Mouse (Mus musculus): Measurements from ENCODE around the gene Bola1. TPM values are rescaled to one million over a fixed set of nuclear protein-coding genes. Genes with fewer than 3 reads are reported as not detected.
"Not testable (repeated sequence)": the region's sequence is repeated elsewhere in the genome, so short reads cannot be mapped to it uniquely, and the experiment has no call there.

The Bola1 gene
- polyA plus RNA-seq, 1 experiment from 2014 or later: 77.9 TPM

DNA sequence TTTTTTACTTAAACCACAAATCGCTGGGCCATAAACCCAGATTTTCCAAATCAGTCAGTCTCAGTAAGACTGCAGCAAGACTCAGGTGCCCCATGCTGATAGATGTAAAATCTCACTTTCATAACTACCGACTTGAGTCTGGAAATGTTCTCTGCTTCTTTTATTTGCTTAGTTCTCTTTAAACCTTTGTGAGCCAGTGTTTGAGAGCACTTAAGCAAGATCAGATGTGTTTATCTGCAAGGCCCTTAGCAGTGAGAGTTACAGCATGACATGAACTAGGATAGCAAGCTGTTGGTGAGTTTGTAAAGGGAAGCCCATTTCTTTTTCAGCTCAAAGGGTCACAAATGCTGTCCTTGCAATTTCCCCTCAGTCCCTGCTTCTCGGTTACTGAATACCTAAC is 37.7 kb upstream of the Bola1 start:
- H3K36me3 ChIP-seq (replicated peaks): no peaks in the 10 kb centered on the region
- WGBS: 86% methylated on average over 3 of the region's 3 CpGs

GRCm38 (mm10) chr3:96255926-96256593 is 36.6 kb upstream of the Bola1 start:
- Histone ChIP-seq H3K4me1 (no peaks in the 10 kb centered on the region), H3K4me2 (no peak overlapping the region), H3K4me3 (replicated peaks) (no peak overlapping the region), H3K27me3 (no peaks in the 10 kb centered on the region), H3K9ac (no peak overlapping the region), H3K9me3 (no peaks in the 10 kb centered on the region), H3K36me3 (replicated peaks) (no peaks in the 10 kb centered on the region), H3K27ac (no peak overlapping the region)
- 88% methylated on average over 5 of the region's 5 CpGs for WGBS
- no peak for ATAC-seq (ENCODE audit: low FRiP score)

More for the DNA sequence above, 37.7 kb upstream of the Bola1 start:
- H3K9ac ChIP-seq: no peak overlapping the region
- no peak overlapping the region for H3K4me3 ChIP-seq (replicated peaks)
- H3K27ac ChIP-seq: no peak overlapping the region
- H3K27me3 ChIP-seq: no peaks in the 10 kb centered on the region
- H3K4me2 ChIP-seq: no peak overlapping the region
- H3K9me3 ChIP-seq: no peaks in the 10 kb centered on the region
- no peak for ATAC-seq (ENCODE audit: low FRiP score)
- peaks cover 7% of the 10 kb centered on the region for H3K4me1 ChIP-seq

- H3K9ac ChIP-seq: no peak overlapping the region
- H3K4me2 ChIP-seq: no peak overlapping the region
- no peaks in the 10 kb centered on the region for H3K27me3 ChIP-seq
- no peaks in the 10 kb centered on the region for H3K4me1 ChIP-seq
- no peak overlapping the region for H3K4me3 ChIP-seq (replicated peaks)
- ATAC-seq (ENCODE audit: low FRiP score): no peak
- no peaks in the 10 kb centered on the region for H3K9me3 ChIP-seq
- 46% methylated on average over 10 of the region's 10 CpGs for WGBS
- no peaks in the 10 kb centered on the region for H3K36me3 ChIP-seq (replicated peaks)
- H3K27ac ChIP-seq: no peak overlapping the region
These were observed 35.3 kb upstream of the Bola1 start for GRCm38 (mm10) chr3:96254683-96255355.

DNA sequence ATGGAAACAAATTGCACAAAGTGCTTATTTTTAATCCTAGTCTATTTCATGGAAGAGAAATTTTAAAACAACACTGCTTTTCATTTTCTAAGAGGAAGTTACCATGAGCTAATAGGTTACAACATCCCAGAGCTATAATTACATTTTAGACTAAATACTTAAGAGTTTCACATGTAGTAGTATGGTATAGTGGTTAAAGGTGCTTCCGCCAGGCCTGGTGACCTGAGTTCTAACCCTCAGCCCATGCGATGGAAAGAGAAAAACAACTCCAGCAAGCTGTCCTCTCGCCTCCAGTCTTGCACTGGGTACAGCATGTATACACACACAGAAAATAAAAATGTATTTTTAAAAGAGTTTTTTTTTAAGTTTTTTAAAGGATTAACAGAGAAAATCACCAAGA is 32.3 kb upstream of the Bola1 start:
- H3K4me3 ChIP-seq (replicated peaks): no peak overlapping the region
- no peaks in the 10 kb centered on the region for H3K36me3 ChIP-seq (replicated peaks)
- H3K4me1 ChIP-seq: peaks cover 17% of the 10 kb centered on the region
- no peak overlapping the region for H3K27ac ChIP-seq
- WGBS: 92% methylated on average over 3 of the region's 3 CpGs
- no peaks in the 10 kb centered on the region for H3K27me3 ChIP-seq
- H3K9me3 ChIP-seq: no peaks in the 10 kb centered on the region
- no peak for ATAC-seq (ENCODE audit: low FRiP score)
- H3K4me2 ChIP-seq: no peak overlapping the region
- no peak overlapping the region for H3K9ac ChIP-seq

DNA sequence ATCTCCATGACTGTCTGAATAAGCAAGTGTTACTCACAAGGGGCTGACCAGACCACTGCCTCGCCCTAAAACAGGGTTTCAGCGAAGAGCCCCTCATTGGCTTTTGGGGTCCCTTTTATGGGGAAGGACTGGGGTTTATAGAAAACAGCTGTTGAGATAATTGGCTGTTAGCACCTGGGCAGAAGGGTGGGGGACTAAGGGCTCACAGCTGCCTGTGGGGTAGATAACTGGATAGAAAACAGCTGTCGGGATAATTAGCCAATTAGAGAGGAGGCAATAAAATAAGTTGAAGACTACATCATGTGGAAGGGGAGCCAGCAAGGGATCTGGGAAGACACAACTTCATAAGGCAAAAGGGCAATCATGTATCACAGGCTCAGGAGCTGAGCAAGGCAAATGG is 31.4 kb upstream of the Bola1 start:
- ATAC-seq (ENCODE audit: low FRiP score): no peak

DNA sequence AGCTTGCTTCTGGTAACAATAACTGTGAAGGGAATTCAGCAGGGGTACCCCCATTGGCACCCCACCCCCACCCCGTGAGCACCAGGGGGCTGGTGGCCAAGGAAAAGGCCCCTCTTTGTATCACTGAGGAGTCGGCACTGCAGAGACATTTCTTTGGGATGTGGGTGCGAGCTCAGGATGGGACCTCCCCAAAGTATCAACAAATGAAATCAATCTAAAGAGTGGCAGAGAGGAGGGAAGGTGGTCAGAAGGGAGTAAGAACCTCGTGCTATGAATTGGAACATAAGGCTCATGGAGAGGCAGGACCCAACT is 29.5 kb upstream of the Bola1 start:
- Histone ChIP-seq H3K36me3 (replicated peaks) (no peaks in the 10 kb centered on the region), H3K4me1 (peaks cover 25% of the 10 kb centered on the region), H3K27ac (peak overlapping the region; percentile 63; the same call in 1 of the 2 replicates), H3K4me2 (peak overlapping the region; percentile 60), H3K9ac (no peak overlapping the region), H3K27me3 (no peaks in the 10 kb centered on the region), H3K9me3 (no peaks in the 10 kb centered on the region), H3K4me3 (replicated peaks) (0 out of 2 replicates have a peak overlapping the region, but pooled peaks have one; percentile 45)
- WGBS: 55% methylated on average over 4 of the region's 4 CpGs
- ATAC-seq (ENCODE audit: low FRiP score): no peak

More for the DNA sequence above, 31.4 kb upstream of the Bola1 start:
- Histone ChIP-seq H3K9me3 (no peaks in the 10 kb centered on the region), H3K27ac (no peak overlapping the region), H3K4me3 (replicated peaks) (no peak overlapping the region), H3K9ac (no peak overlapping the region), H3K4me2 (no peak overlapping the region), H3K36me3 (replicated peaks) (no peaks in the 10 kb centered on the region), H3K4me1 (peaks cover 17% of the 10 kb centered on the region), H3K27me3 (no peaks in the 10 kb centered on the region)
- 75% methylated on average over 3 of the region's 3 CpGs for WGBS

DNA sequence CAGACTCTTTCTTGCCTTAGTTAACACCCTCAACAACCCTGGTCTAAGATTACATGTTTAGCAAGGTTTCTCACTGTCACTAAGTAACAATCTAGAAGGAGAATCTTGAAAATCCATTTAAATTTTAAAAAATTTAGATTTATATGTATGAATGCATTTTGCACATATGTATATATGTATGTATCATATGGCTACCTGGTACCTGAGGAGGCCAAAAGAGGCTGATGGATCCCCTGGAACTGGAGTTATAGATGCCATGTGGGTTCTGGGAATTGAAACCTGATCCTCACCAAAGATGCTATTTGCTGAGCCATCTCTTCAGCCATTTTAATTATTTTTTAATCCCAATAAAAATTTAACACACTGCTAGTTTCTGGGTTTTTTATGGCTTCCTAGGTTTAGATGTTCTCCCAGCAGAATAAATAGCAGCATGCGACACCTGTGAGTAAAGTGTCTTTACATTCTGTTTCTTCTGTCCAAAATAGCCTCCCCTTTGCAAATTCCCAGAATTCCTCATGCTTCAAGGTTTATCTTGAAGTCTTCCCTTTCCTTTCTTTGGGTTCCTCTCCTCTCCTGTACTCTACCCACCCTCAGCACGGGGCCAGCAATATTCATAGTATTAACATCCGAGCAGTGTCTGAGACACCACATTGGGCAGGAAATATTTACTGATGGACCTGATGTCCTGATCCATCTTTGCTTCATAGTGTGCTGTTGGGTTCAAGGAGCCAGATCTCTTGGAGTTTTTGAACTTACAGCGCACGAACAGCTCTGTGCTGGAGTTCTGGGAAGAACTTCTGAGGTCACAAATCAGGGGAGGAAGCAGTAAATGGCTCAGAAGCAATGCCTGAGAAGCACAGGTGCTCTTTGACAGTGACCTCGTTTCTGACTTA is 28.9 kb upstream of the Bola1 start:
- H3K27ac ChIP-seq: peak overlapping the region; percentile 88
- H3K9me3 ChIP-seq: no peaks in the 10 kb centered on the region
- ATAC-seq (ENCODE audit: low FRiP score): no peak
- WGBS: 48% methylated on average over 6 of the region's 6 CpGs
- H3K9ac ChIP-seq: peak overlapping the region; percentile 75
- peak overlapping the region; percentile 45 for H3K4me3 ChIP-seq (replicated peaks)
- no peaks in the 10 kb centered on the region for H3K27me3 ChIP-seq
- H3K36me3 ChIP-seq (replicated peaks): no peaks in the 10 kb centered on the region
- H3K4me2 ChIP-seq: peak overlapping the region; percentile 60
- H3K4me1 ChIP-seq: peaks cover 28% of the 10 kb centered on the region

DNA sequence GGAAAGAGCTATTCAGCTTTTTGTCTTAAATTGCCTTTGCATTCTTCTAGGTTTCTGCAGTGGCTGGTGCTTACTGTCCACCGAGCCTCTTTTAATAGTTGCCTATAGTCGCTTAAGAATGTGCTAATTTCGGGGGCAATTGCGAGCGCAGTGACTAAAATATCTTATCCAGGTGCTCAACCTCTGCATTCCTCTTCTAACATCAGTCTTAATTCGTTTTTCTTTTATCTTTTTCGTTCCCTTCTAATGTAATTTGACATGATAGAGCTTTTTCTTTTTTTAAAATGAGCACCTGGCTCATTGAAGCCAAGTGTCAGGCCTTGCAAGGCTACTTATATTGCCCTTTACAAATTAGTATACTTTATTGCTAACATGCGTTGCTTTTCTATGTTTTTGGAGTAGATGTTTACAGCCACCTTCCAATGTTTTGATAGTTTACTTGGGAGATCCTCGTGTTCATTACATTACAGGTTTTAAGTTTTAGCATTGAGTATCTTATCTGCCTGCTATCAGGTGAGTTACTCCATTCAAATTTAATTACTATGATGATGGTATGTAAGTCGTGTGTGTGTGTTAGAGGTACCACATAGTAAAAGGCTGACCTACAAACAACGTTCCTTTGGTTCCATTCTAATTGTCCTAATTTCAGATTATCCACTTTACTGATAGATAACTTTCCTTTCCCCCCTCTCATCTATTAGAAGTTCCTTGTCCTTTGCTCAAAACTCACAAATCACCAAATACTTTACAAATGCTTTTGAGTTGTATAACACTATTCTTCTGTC is 28.0 kb upstream of the Bola1 start:
- H3K27me3 ChIP-seq: no peaks in the 10 kb centered on the region
- peaks cover 28% of the 10 kb centered on the region for H3K4me1 ChIP-seq
- H3K9ac ChIP-seq: peak overlapping the region; percentile 75
- H3K4me2 ChIP-seq: peak overlapping the region; percentile 60
- peak overlapping the region; percentile 45 for H3K4me3 ChIP-seq (replicated peaks)
- 3% methylated on average over 11 of the region's 11 CpGs for WGBS
- peak overlapping the region; percentile 88 for H3K27ac ChIP-seq
- no peak for ATAC-seq (ENCODE audit: low FRiP score)
- H3K36me3 ChIP-seq (replicated peaks): no peaks in the 10 kb centered on the region
- no peaks in the 10 kb centered on the region for H3K9me3 ChIP-seq

DNA sequence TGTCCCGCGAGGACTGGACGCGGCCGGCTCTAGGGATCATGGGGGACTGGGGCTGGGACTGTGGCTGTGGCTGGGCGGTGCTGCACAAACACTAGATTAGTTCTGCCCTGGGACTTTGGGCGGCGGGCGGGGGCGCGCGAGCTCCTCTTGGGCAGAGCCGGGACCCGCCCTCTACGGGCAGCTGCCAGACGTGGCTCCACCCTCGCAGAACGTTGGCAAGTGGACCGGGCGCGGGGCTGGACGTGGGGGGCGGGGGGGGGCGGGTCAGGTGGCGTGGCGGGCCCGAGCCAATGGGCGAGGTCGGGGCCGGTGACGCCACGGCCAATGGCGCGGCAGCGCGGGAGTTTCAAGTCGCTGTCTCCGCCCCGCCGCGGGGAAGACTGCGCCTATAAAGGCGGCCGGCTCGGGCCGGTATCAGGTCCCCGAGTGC is 26.9 kb upstream of the Bola1 start, which contains the start of gene Hist2h3c1:
Gene Hist2h3c1, plus strand, starts transcription at position 259 of the 430 bp plus-strand sequence.
- H3K4me1 ChIP-seq: peaks cover 28% of the 10 kb centered on the region
- peak within 1 kb of the TSS; percentile 45 for H3K4me3 ChIP-seq (replicated peaks)
- H3K9ac ChIP-seq: peak within 1 kb of the TSS; percentile 75
- ATAC-seq (ENCODE audit: low FRiP score): peak; percentile 91
- WGBS: 0% methylated on average over 16 of the region's 47 CpGs
- peak within 1 kb of the TSS; percentile 88 for H3K27ac ChIP-seq
- H3K27me3 ChIP-seq; H3K9me3 ChIP-seq; H3K36me3 ChIP-seq (replicated peaks): not testable (repeated sequence)
- peak within 1 kb of the TSS; percentile 60 for H3K4me2 ChIP-seq

- ATAC-seq (ENCODE audit: low FRiP score); H3K27me3 ChIP-seq; H3K9me3 ChIP-seq; H3K36me3 ChIP-seq (replicated peaks): not testable (repeated sequence)
- Histone ChIP-seq H3K4me3 (replicated peaks) (peak overlapping the region; percentile 35), H3K27ac (peak overlapping the region; percentile 84), H3K9ac (0 out of 2 replicates have a peak overlapping the region, but pooled peaks have one; percentile 51), H3K4me2 (peak overlapping the region; percentile 44), H3K4me1 (peaks cover 28% of the 10 kb centered on the region)
- 0% methylated on average over 10 of the region's 21 CpGs for WGBS
These were observed 26.5 kb upstream of the Bola1 start for GRCm38 (mm10) chr3:96246018-96246417.

DNA sequence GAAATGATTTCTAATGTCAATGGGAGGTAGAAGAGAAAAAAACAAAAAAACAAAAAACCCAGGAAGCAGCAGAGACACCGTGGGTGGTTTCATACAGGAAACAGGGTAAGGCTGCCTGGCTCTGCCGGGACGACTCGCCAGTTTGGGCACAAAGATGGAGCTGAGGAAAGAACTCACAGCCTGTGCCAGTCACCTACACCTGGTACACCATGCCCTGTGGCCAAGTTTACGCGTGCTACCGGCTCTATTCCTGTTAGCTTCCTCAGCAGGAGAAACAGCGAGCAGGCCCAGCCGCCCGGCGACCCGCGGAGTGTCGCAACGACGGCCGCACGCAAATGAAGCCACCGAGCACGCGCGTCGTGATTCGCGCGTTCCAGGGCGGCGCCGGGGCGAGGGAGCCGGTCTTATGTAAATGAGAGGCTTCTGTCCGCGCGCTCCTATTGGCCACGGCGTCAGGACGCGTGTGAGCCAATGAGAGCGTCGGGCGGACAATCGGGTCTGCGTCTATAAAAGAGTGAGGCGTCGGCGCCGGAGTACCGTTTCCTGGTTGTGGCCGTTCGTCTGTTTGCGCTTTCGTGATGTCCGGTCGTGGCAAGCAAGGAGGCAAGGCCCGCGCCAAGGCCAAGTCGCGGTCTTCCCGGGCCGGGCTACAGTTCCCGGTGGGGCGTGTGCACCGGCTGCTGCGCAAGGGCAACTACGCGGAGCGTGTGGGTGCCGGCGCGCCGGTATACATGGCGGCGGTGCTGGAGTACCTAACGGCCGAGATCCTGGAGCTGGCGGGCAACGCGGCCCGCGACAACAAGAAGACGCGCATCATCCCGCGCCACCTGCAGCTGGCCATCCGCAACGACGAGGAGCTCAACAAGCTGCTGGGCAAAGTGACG is 25.7 kb upstream of the Bola1 start, which contains the start of gene Hist2h2aa1:
Gene Hist2h2aa1, plus strand, starts transcription at position 495 of the 884 bp plus-strand sequence.
- peak; percentile 91 for ATAC-seq (ENCODE audit: low FRiP score)
- under 1% methylated on average over 32 of the region's 88 CpGs for whole genome bisulfite sequencing
- not testable (repeated sequence) for H3K36me3 ChIP-seq (replicated peaks); H3K27me3 ChIP-seq; H3K9me3 ChIP-seq
- peak within 1 kb of the TSS; percentile 48 for H3K4me3 ChIP-seq (replicated peaks)
- H3K4me2 ChIP-seq: peak within 1 kb of the TSS; percentile 56
- peak within 1 kb of the TSS; percentile 98 for H3K27ac ChIP-seq
- peak within 1 kb of the TSS; percentile 78 for H3K9ac ChIP-seq
- peaks cover 31% of the 10 kb centered on the region for H3K4me1 ChIP-seq

All from forebrain, embryonic 12.5 days (tissue).